Mouse (Mus musculus): ENCODE results near the gene Nr2f1. TPM values are rescaled to one million over a fixed set of nuclear protein-coding genes. Genes with fewer than 3 reads are reported as not detected.

The Nr2f1 gene
- polyA plus RNA-seq, 2 experiments = 1.6 to 16.6 TPM

DNA sequence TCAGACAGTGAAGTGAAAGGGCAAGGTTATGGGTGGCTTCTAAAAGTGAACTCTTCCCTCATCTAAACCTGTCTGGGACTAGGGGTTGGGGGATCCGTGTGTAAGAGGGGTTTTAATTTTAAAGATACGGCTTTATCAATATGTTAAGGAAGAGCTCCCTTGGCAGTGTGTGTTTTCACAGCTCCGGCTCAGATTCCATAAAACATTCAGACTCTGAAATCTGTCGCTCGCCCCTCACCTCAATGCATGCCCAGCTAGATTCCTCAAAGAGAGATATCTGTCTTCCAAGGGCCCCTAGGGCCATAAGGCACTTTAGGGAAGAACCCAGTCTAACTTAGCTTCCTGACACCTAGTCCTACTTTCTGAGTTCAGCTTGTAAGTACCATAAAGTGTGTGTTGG is 11.7 kb downstream of the Nr2f1 start:
- no peak for DNase-seq (ENCODE audit: low spot score)
- no peak overlapping the region for H3K4me2 ChIP-seq (replicated peaks; ENCODE audit: low read depth, low read length, severe bottlenecking)
- H3K27me3 ChIP-seq (ENCODE audit: control insufficient read depth, insufficient read depth, low read length) = peaks cover 96% of the 10 kb centered on the region
- H3K36me3 ChIP-seq (ENCODE audit: control insufficient read depth, insufficient read depth, low read length) = no peaks in the 10 kb centered on the region
- no peak for TF ChIP-seq POLR2A (IDR thresholded peaks at IDR 0.05; ENCODE audit: borderline replicate concordance, extremely low read depth, insufficient read depth, insufficient read length)
- H3K27ac ChIP-seq (replicated peaks; ENCODE audit: low read depth, low read length) = no peak overlapping the region
- no peaks in the 10 kb centered on the region for H3K4me1 ChIP-seq (ENCODE audit: control insufficient read depth, insufficient read depth, low read length)
- WGBS = 55% methylated on average over 5 of the region's 5 CpGs
- no peak overlapping the region for H3K9ac ChIP-seq (ENCODE audit: low read depth, low read length, severe bottlenecking)
- H3K4me3 ChIP-seq (replicated peaks; ENCODE audit: low read length) = no peak overlapping the region
- no peaks in the 10 kb centered on the region for H3K9me3 ChIP-seq (ENCODE audit: control insufficient read depth, low read length)
- no peak for ATAC-seq (ENCODE audit: low FRiP score, low read depth)

DNA sequence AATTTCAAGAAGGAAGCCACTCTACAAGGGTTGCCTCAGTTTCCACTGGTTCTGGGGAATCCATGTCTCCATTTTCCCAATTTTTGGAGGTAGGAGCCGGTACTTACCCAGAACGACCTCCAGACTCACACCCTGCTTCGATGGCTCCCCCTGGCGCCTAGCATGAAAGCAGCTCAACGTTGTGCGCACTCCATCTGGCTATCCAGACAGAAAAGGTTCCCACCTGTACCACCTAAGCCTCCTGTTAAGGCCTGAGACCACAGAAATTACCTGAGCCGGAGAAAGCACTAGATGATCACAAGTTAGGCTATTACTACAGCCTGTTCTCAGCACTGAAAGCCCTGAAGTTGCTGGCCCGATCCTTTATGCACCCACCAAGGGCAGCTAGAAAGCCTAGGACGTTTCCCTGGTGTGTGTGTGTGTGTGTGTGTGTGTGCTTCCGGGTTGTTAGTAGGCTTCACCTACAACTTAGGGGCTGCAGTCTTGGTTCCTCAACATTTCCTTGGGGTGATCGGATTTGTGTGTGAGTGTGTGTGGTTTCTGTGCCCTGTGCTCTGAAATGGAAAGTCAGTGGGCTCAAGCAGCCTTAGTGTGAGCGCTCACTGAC is 13.1 kb downstream of the Nr2f1 start:
- Histone ChIP-seq H3K4me3 (replicated peaks; ENCODE audit: low read length) (no peak overlapping the region), H3K36me3 (ENCODE audit: control insufficient read depth, insufficient read depth, low read length) (no peaks in the 10 kb centered on the region), H3K4me2 (replicated peaks; ENCODE audit: low read depth, low read length, severe bottlenecking) (no peak overlapping the region), H3K4me1 (ENCODE audit: control insufficient read depth, insufficient read depth, low read length) (0 out of 2 replicates have a peak, but pooled peaks cover under 1% of the 10 kb centered on the region), H3K9me3 (ENCODE audit: control insufficient read depth, low read length) (no peaks in the 10 kb centered on the region), H3K27ac (replicated peaks; ENCODE audit: low read depth, low read length) (no peak overlapping the region), H3K9ac (ENCODE audit: low read depth, low read length, severe bottlenecking) (no peak overlapping the region), H3K27me3 (ENCODE audit: control insufficient read depth, insufficient read depth, low read length) (peaks cover 96% of the 10 kb centered on the region)
- WGBS = 11% methylated on average over 12 of the region's 12 CpGs
- no peak for TF ChIP-seq POLR2A (IDR thresholded peaks at IDR 0.05; ENCODE audit: borderline replicate concordance, extremely low read depth, insufficient read depth, insufficient read length)
- DNase-seq (ENCODE audit: low spot score) (no peak), ATAC-seq (ENCODE audit: low FRiP score, low read depth) (no peak)

DNA sequence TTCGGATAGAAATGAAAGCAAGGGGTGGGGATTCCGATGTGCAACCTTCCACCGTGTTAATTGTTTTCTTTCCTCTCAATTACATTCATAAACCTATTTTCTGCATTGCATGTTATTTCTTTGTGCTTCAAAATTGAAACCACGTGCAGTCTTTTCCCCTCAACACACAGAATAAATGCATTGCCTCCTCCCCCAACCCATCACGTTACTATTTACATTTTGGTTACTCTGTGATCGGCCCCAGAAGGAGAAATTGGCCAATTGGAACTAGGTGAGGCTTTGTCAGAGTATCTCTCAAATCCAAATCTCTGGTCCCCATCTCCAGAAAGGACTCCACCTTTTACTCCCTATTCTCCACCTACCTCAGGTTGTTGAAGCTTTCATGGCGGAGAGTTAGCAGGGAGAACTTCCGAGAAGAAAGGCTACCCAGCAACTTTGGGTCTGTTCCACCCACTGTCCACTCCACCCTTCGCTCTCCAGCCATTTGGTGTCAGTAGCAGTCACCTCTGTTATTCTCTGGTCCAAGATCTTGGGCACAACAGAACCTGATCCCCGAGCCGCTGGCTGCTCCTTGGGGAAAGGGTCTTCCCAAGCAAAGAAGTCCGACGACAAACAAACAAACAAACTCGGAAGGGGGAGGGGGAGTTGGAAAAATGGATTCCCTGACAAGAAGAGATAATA is 14.6 kb downstream of the Nr2f1 start:
- WGBS = 9% methylated on average over 14 of the region's 14 CpGs
- Histone ChIP-seq H3K27ac (replicated peaks; ENCODE audit: low read depth, low read length) (no peak overlapping the region), H3K9me3 (ENCODE audit: control insufficient read depth, low read length) (no peaks in the 10 kb centered on the region), H3K4me1 (ENCODE audit: control insufficient read depth, insufficient read depth, low read length) (peaks cover 6% of the 10 kb centered on the region; the same call in 1 of the 2 replicates), H3K27me3 (ENCODE audit: control insufficient read depth, insufficient read depth, low read length) (peaks cover 96% of the 10 kb centered on the region), H3K36me3 (ENCODE audit: control insufficient read depth, insufficient read depth, low read length) (no peaks in the 10 kb centered on the region), H3K9ac (ENCODE audit: low read depth, low read length, severe bottlenecking) (no peak overlapping the region), H3K4me3 (replicated peaks; ENCODE audit: low read length) (no peak overlapping the region), H3K4me2 (replicated peaks; ENCODE audit: low read depth, low read length, severe bottlenecking) (no peak overlapping the region)
- DNase-seq (ENCODE audit: low spot score) (no peak), ATAC-seq (ENCODE audit: low FRiP score, low read depth) (no peak)
- TF ChIP-seq POLR2A (IDR thresholded peaks at IDR 0.05; ENCODE audit: borderline replicate concordance, extremely low read depth, insufficient read depth, insufficient read length) = no peak

DNA sequence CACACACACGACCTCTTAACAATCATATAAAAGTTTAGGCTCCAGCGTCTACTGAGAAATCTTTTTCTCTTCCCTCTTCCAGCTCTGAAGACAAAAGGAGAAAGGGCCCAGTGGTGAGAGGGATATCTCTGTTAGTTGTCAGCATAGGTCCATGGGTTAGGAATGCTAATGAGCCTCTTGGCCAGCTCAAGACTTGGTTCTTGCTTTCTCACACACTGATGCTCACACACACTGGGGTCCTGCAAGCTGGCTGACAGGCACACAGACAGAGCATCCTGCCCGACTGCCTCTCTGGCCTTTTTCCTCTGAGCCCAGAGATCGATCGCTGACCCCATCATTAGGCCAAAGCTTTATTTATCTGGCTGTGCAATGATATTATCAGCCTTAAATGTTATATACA is 15.6 kb downstream of the Nr2f1 start:
- Histone ChIP-seq H3K9me3 (ENCODE audit: control insufficient read depth, low read length) (no peaks in the 10 kb centered on the region), H3K27me3 (ENCODE audit: control insufficient read depth, insufficient read depth, low read length) (peaks cover 98% of the 10 kb centered on the region), H3K36me3 (ENCODE audit: control insufficient read depth, insufficient read depth, low read length) (no peaks in the 10 kb centered on the region), H3K4me3 (replicated peaks; ENCODE audit: low read length) (no peak overlapping the region), H3K9ac (ENCODE audit: low read depth, low read length, severe bottlenecking) (no peak overlapping the region), H3K4me1 (ENCODE audit: control insufficient read depth, insufficient read depth, low read length) (peaks cover 10% of the 10 kb centered on the region; the same call in 1 of the 2 replicates), H3K4me2 (replicated peaks; ENCODE audit: low read depth, low read length, severe bottlenecking) (no peak overlapping the region), H3K27ac (replicated peaks; ENCODE audit: low read depth, low read length) (no peak overlapping the region)
- no peak for TF ChIP-seq POLR2A (IDR thresholded peaks at IDR 0.05; ENCODE audit: borderline replicate concordance, extremely low read depth, insufficient read depth, insufficient read length)
- 8% methylated on average over 5 of the region's 5 CpGs for WGBS
- DNase-seq (ENCODE audit: low spot score) = no peak
- no peak for ATAC-seq (ENCODE audit: low FRiP score, low read depth)

DNA sequence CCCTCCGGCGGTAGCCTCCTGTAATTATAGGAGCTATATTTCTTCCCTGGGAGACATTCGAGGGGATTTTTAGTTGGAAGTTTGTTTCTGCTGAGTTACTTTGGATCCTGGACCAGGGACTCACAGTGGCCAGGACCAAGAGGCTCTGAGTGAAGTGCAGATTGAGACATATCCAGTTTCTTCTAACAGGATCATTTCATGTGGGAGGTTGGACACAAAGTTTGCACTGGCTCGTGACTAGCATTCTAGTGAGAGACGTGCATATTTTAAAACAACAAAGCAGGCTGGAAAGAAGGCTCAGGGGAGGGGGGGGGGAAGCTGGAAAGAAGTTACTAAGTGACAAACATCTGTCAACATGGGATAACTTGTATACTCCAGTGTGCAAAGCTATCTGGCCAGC is 16.6 kb downstream of the Nr2f1 start:
- no peaks in the 10 kb centered on the region for H3K36me3 ChIP-seq (ENCODE audit: control insufficient read depth, insufficient read depth, low read length)
- peaks cover 100% of the 10 kb centered on the region for H3K27me3 ChIP-seq (ENCODE audit: control insufficient read depth, insufficient read depth, low read length)
- no peak overlapping the region for H3K4me2 ChIP-seq (replicated peaks; ENCODE audit: low read depth, low read length, severe bottlenecking)
- H3K4me3 ChIP-seq (replicated peaks; ENCODE audit: low read length) = no peak overlapping the region
- WGBS = 5% methylated on average over 5 of the region's 5 CpGs
- H3K9me3 ChIP-seq (ENCODE audit: control insufficient read depth, low read length) = no peaks in the 10 kb centered on the region
- H3K9ac ChIP-seq (ENCODE audit: low read depth, low read length, severe bottlenecking) = no peak overlapping the region
- ATAC-seq (ENCODE audit: low FRiP score, low read depth) = no peak
- H3K27ac ChIP-seq (replicated peaks; ENCODE audit: low read depth, low read length) = no peak overlapping the region
- peaks cover 10% of the 10 kb centered on the region; the same call in 1 of the 2 replicates for H3K4me1 ChIP-seq (ENCODE audit: control insufficient read depth, insufficient read depth, low read length)
- TF ChIP-seq POLR2A (IDR thresholded peaks at IDR 0.05; ENCODE audit: borderline replicate concordance, extremely low read depth, insufficient read depth, insufficient read length) = no peak
- no peak for DNase-seq (ENCODE audit: low spot score)
